Mouse (Mus musculus): Measurements from ENCODE around the gene Acp6. TPM values are rescaled to one million over a fixed set of nuclear protein-coding genes. Genes with fewer than 3 reads are reported as not detected.

The Acp6 gene
- polyA plus RNA-seq, 1 experiment: 27.8 TPM

DNA sequence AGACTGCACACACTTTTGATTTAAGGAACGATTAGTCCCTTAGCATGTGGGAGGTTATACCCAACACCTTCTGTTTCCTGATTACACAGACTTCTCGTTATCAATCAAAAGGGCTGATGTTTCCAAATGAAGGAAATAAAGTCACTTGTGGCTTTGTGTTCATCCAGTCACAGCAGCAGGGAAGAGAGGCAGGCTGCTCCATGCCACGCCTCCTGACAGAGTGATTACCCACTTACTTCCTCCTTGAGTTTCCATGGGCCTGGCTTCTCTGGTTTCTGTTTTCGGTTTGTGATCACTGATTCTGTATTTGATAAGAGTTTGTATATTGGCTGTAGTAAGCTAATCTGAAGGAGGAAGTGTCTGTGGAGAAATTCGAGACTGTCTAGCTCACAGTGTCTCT, 52.6 kb downstream of the Acp6 start:
- DNase-seq: no peak
- Histone ChIP-seq H3K4me1 (ENCODE audit: control insufficient read depth, insufficient read depth, low read length) (peaks cover 7% of the 10 kb centered on the region; the same call in 1 of the 2 replicates), H3K4me3 (replicated peaks; ENCODE audit: extremely low read depth, low read depth, low read length) (no peak overlapping the region)
- WGBS: 25% methylated on average over 5 of the region's 5 CpGs
- TF ChIP-seq CTCF (IDR thresholded peaks at IDR 0.05; ENCODE audit: insufficient read depth, low read length) (no peak), POLR2A (IDR thresholded peaks at IDR 0.05; ENCODE audit: borderline replicate concordance, extremely low read depth, low read depth, low read length) (no peak)

DNA sequence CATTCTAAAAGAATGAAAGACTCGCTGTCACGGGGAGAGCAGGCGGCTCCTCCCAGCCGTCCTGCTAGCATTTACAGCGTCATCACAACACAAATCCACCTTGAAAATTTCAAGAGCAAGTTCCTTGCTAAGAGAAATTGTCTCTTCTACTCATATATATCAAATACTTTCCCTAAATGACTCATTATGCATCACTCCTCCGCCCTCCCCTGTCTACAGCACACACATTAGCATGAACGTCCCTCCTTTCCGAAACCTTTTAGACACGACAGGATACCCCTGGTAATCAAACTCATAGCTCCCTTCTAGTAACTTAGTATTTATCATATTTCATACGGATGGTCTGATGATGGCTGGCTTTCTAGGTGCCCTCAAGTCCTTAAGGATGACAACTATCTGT, 55.3 kb downstream of the Acp6 start:
- 90% methylated on average over 10 of the region's 10 CpGs for WGBS
- no peak for DNase-seq
- Histone ChIP-seq H3K4me3 (replicated peaks; ENCODE audit: extremely low read depth, low read depth, low read length) (no peak overlapping the region), H3K4me1 (ENCODE audit: control insufficient read depth, insufficient read depth, low read length) (peaks cover 7% of the 10 kb centered on the region; the same call in 1 of the 2 replicates)
- TF ChIP-seq POLR2A (IDR thresholded peaks at IDR 0.05; ENCODE audit: borderline replicate concordance, extremely low read depth, low read depth, low read length): no peak
- no peak for TF ChIP-seq CTCF (IDR thresholded peaks at IDR 0.05; ENCODE audit: insufficient read depth, low read length)

DNA sequence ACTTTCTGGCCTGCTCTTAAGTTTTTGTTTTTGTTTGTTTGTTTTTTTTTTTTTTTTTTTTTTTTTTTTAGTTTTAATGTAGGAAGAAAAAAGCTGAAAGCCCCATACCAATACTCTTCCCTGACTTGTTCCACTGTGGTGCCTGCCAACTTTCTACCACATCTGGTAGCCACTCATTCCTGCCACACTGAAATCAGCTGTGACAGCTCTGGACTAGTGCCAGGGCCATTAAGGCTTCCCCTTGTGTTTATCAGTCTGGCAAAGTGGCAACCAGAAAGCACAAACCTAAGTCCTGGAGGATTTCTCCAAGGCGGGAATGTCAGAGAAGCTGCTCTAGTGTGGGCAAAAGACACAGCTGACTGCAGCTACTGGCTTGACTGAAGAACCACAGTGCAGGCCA, 55.9 kb downstream of the Acp6 start:
- 31% methylated on average over 1 of the region's 1 CpGs for WGBS
- Histone ChIP-seq H3K4me3 (replicated peaks; ENCODE audit: extremely low read depth, low read depth, low read length) (no peak overlapping the region), H3K4me1 (ENCODE audit: control insufficient read depth, insufficient read depth, low read length) (peaks cover 7% of the 10 kb centered on the region; the same call in 1 of the 2 replicates)
- no peak for DNase-seq
- TF ChIP-seq CTCF (IDR thresholded peaks at IDR 0.05; ENCODE audit: insufficient read depth, low read length) (no peak), POLR2A (IDR thresholded peaks at IDR 0.05; ENCODE audit: borderline replicate concordance, extremely low read depth, low read depth, low read length) (no peak)

DNA sequence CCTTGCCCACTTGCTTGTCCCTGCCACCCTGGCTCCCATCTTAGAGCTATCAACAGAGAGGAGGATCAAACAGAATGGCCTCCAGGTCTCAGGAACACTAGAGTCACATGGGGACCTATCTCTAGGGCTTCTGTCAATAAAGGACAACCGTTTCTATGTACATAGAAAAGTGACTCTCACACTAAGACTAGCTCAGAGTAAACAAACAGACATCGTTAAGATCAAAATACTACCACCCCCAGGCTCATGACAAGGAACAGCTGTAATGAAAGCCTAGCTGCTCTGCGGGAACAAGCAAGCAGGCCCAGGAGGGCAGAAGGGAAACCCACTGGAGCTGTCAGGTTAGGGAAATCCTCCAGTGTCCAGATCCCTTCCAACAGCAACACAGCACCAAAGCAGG, 56.9 kb downstream of the Acp6 start:
- TF ChIP-seq POLR2A (IDR thresholded peaks at IDR 0.05; ENCODE audit: borderline replicate concordance, extremely low read depth, low read depth, low read length): no peak
- no peak for TF ChIP-seq CTCF (IDR thresholded peaks at IDR 0.05; ENCODE audit: insufficient read depth, low read length)
- H3K4me3 ChIP-seq (replicated peaks; ENCODE audit: extremely low read depth, low read depth, low read length): no peak overlapping the region
- H3K4me1 ChIP-seq (ENCODE audit: control insufficient read depth, insufficient read depth, low read length): peaks cover 7% of the 10 kb centered on the region; the same call in 1 of the 2 replicates
- 55% methylated on average over 3 of the region's 3 CpGs for WGBS
- DNase-seq: no peak

DNA sequence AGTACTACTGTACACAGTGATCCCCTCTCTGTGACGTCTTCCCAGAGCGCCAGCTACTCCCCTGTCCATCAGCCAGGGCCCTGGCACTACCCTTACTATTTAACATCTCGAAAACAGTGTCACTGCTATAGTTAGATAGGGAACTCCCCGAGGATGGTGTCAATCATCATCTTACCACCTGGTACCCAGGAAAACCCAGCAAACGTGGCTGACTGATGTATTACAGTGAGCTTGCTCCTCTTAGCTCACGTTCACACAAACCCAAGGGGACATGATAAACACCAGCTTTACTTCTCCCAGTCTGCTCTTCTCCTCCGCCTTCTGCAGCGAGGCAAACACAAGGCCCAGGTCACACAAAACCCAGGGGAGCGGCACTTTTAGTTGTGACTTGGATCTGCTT, 64.7 kb downstream of the Acp6 start:
- Histone ChIP-seq H3K4me3 (replicated peaks; ENCODE audit: extremely low read depth, low read depth, low read length) (no peak overlapping the region), H3K4me1 (ENCODE audit: control insufficient read depth, insufficient read depth, low read length) (peaks cover 2% of the 10 kb centered on the region)
- 85% methylated on average over 9 of the region's 9 CpGs for WGBS
- no peak for DNase-seq
- TF ChIP-seq CTCF (IDR thresholded peaks at IDR 0.05; ENCODE audit: insufficient read depth, low read length) (no peak), POLR2A (IDR thresholded peaks at IDR 0.05; ENCODE audit: borderline replicate concordance, extremely low read depth, low read depth, low read length) (no peak)

DNA sequence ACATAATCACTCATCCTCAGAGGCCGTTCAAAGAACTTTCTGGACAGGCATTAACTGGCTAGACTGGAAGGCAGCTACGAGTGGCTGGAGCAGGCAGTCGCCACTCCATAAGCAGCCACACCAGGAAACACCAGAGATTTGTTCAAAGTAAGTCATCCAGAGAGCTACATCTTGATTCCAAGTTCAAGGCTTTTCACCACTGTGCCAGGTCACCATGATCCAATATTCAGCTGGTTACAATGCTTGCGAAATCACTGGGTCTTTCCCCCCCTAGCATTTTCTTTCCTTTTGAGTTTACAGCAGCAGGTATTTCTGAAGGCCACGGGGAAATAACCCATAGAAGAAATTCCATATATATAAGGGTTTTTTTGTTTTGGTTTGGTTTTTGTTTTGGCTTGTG, 66.7 kb downstream of the Acp6 start:
- H3K4me3 ChIP-seq (replicated peaks; ENCODE audit: extremely low read depth, low read depth, low read length): no peak overlapping the region
- 55% methylated on average over 5 of the region's 5 CpGs for WGBS
- peaks cover 2% of the 10 kb centered on the region for H3K4me1 ChIP-seq (ENCODE audit: control insufficient read depth, insufficient read depth, low read length)
- no peak for DNase-seq
- TF ChIP-seq CTCF (IDR thresholded peaks at IDR 0.05; ENCODE audit: insufficient read depth, low read length): no peak
- TF ChIP-seq POLR2A (IDR thresholded peaks at IDR 0.05; ENCODE audit: borderline replicate concordance, extremely low read depth, low read depth, low read length): no peak

DNA sequence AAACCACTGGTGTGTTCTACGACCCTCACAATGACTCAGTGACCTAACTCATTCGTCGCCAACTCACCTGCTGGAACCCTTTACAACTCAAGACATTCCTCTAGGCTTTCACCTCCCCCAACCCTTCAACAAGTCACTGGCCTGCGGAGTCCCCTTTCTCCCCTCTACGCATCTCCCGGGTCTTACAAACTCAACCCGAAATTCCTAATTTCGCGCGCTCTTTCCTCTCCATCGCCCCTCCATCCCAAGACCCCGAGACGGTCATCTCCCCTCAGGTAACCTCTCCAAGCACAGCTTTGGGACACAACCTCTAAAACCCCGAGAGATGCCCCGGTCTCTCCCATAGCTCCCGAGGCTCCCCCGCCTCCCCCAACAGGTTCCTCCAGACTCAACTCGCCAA, 68.1 kb downstream of the Acp6 start:
- no peak for DNase-seq
- H3K4me1 ChIP-seq (ENCODE audit: control insufficient read depth, insufficient read depth, low read length): peaks cover 2% of the 10 kb centered on the region
- TF ChIP-seq POLR2A (IDR thresholded peaks at IDR 0.05; ENCODE audit: borderline replicate concordance, extremely low read depth, low read depth, low read length) (no peak), CTCF (IDR thresholded peaks at IDR 0.05; ENCODE audit: insufficient read depth, low read length) (no peak)
- 2% methylated on average over 18 of the region's 18 CpGs for WGBS
- peak overlapping the region; percentile 55 for H3K4me3 ChIP-seq (replicated peaks; ENCODE audit: extremely low read depth, low read depth, low read length)

Other genes with a start within 250 kb of the Acp6 start
- gene Gja8, start 232.8 kb upstream of the Acp6 start, polyA plus RNA-seq (2012; rRNA removed): not detected in 2 replicates
- 11.5 and 15.4 TPM in 2 replicates for gene Bcl9, start 139.1 kb downstream of the Acp6 start, polyA plus RNA-seq (2012; rRNA removed)

Measured in lung, adult 2 months (tissue).